10 mouse cellular contexts compared by ENCODE assay signal in the genomic region with DNA sequence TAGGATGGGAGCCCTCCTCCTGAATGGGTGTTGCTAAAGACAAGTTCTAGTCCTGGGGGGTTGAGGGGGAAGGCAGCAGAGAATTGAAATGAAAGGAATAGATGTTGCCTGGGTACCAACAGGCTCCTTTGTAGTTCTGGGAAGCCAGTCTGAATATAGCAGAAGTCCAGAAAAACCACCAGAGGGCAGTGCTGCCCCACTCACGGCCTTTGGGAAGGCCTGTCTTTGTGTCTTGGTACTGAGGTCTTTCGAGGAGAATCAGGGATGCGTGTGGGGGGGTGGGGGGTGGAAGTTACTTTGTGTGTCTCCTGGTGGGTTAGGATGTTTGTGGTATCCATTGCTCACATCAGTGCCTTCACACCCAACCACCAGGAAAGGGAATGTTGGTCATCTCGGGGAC. TPM values are rescaled to one million over a fixed set of nuclear protein-coding genes. Genes with fewer than 3 reads are reported as not detected.
DNase-seq lines count a peak whose midpoint lies in the region; ATAC-seq and TF ChIP-seq lines count a peak whose summit lies in the region.
"Had no signal": no experiment of that assay in that cellular context is flagged by ENCODE, and none has a peak within 500 bp of the region (broad histone marks: within the 10 kb centered on the region; RNA-seq: fewer than 3 reads in every experiment).

No protein-coding gene starts in this region.

- H3K9me3 ChIP-seq in kidney, embryonic 16.5 days (ENCODE audit: low read length) = no peaks in the 10 kb centered on the region
- no peaks in the 10 kb centered on the region for H3K9me3 ChIP-seq in limb, embryonic 11.5 days (ENCODE audit: control insufficient read depth, low read length)
- no peaks in the 10 kb centered on the region for H3K9me3 ChIP-seq in midbrain, postnatal 0 days (ENCODE audit: low read length)
- no peaks in the 10 kb centered on the region for H3K9me3 ChIP-seq in stomach, postnatal 0 days (ENCODE audit: control insufficient read depth, low read length)
- H3K9me3 ChIP-seq: embryonic facial prominence, embryonic 13.5 days had no signal

- no peak overlapping the region for H3K9ac ChIP-seq in kidney, embryonic 16.5 days (replicated peaks; ENCODE audit: low read length)
- no peak overlapping the region for H3K9ac ChIP-seq in limb, embryonic 11.5 days (ENCODE audit: low read length)
- no peak overlapping the region for H3K9ac ChIP-seq in midbrain, postnatal 0 days (replicated peaks; ENCODE audit: low read length, poor library complexity, severe bottlenecking)
- H3K9ac ChIP-seq in stomach, postnatal 0 days (ENCODE audit: low read length) = no peak overlapping the region
- H3K9ac ChIP-seq: embryonic facial prominence, embryonic 13.5 days had no signal

- H3K36me3 ChIP-seq in kidney, embryonic 16.5 days (ENCODE audit: insufficient read depth, low read length) = no peaks in the 10 kb centered on the region
- H3K36me3 ChIP-seq in limb, embryonic 11.5 days (ENCODE audit: control insufficient read depth, insufficient read depth, low read length) = no peaks in the 10 kb centered on the region
- H3K36me3 ChIP-seq in midbrain, postnatal 0 days (ENCODE audit: insufficient read depth, low read length) = no peaks in the 10 kb centered on the region
- H3K36me3 ChIP-seq in stomach, postnatal 0 days (ENCODE audit: control insufficient read depth, insufficient read depth, low read length) = no peaks in the 10 kb centered on the region
- H3K36me3 ChIP-seq: embryonic facial prominence, embryonic 13.5 days had no signal

- peak; percentile 52 for DNase-seq in kidney, adult 9 months
- peak; percentile 82 for DNase-seq in adrenal gland, postnatal 10 days
- DNase-seq in embryo, embryonic 11 days = peak; percentile 83
- peak; percentile 84 for DNase-seq in limb, embryonic 11.5 days (ENCODE audit: low spot score)
- peak; percentile 90 for DNase-seq in midbrain, postnatal 0 days (ENCODE audit: low spot score)
- peak; percentile 81 for DNase-seq in stomach, postnatal 0 days (ENCODE audit: low spot score)

- no peak overlapping the region for H3K4me2 ChIP-seq in kidney, embryonic 16.5 days (replicated peaks; ENCODE audit: low read depth, low read length)
- H3K4me2 ChIP-seq in limb, embryonic 11.5 days (ENCODE audit: low read depth, severe bottlenecking) = no peak overlapping the region
- H3K4me2 ChIP-seq in midbrain, postnatal 0 days (ENCODE audit: low read depth, low read length, poor library complexity, severe bottlenecking) = no peak overlapping the region
- no peak overlapping the region for H3K4me2 ChIP-seq in stomach, postnatal 0 days (replicated peaks; ENCODE audit: low read depth)
- H3K4me2 ChIP-seq: embryonic facial prominence, embryonic 13.5 days had no signal

- ATAC-seq in kidney, embryonic 16.5 days (ENCODE audit: low FRiP score, low TSS enrichment) = no peak
- ATAC-seq in hematopoietic stem cell, adult 5-6 weeks (replicated peaks in 1 of 2; ENCODE audit: insufficient read depth in 1 of 2, low FRiP score in 2 of 2, low TSS enrichment in 1 of 2, low read depth in 1 of 2, poor library complexity in 2 of 2, severe bottlenecking in 2 of 2) = peak; percentile 67 to 73; a peak in 3 of 4 replicates
- peak; percentile 50; the same call in 1 of the 2 replicates for ATAC-seq in limb, embryonic 11.5 days (ENCODE audit: insufficient number of reproducible peaks, low FRiP score, low TSS enrichment, low read depth)
- peak; percentile 62; the same call in 1 of the 2 replicates for ATAC-seq in midbrain, postnatal 0 days (ENCODE audit: low FRiP score)
- ATAC-seq in stomach, postnatal 0 days (ENCODE audit: low FRiP score, low TSS enrichment) = no peak

- 18% methylated on average over 4 of the region's 4 CpGs for WGBS in kidney, embryonic 16.5 days
- WGBS in limb, embryonic 11.5 days = 24% methylated on average over 4 of the region's 4 CpGs
- 20% methylated on average over 4 of the region's 4 CpGs for WGBS in midbrain, postnatal 0 days
- 25% methylated on average over 4 of the region's 4 CpGs for WGBS in stomach, postnatal 0 days

- no peak for TF ChIP-seq EP300 in stomach, postnatal 0 days (optimal IDR thresholded peaks at IDR 0.05)

- no peak overlapping the region for H3K27ac ChIP-seq in kidney, embryonic 16.5 days (ENCODE audit: low read length)
- no peak overlapping the region for H3K27ac ChIP-seq in limb, embryonic 11.5 days (replicated peaks; ENCODE audit: low read depth, low read length)
- no peak overlapping the region for H3K27ac ChIP-seq in midbrain, postnatal 0 days (ENCODE audit: low read depth, low read length)
- H3K27ac ChIP-seq in stomach, postnatal 0 days (replicated peaks) = no peak overlapping the region
- H3K27ac ChIP-seq: embryonic facial prominence, embryonic 13.5 days had no signal

- H3K4me3 ChIP-seq in kidney, embryonic 16.5 days (ENCODE audit: low read length) = no peak overlapping the region
- H3K4me3 ChIP-seq in limb, embryonic 11.5 days (ENCODE audit: low read depth, low read length) = no peak overlapping the region
- H3K4me3 ChIP-seq in midbrain, postnatal 0 days (ENCODE audit: low read depth, low read length) = no peak overlapping the region
- no peak overlapping the region for H3K4me3 ChIP-seq in stomach, postnatal 0 days (ENCODE audit: low read depth, low read length)
- H3K4me3 ChIP-seq: embryonic facial prominence, embryonic 13.5 days had no signal

- H3K27me3 ChIP-seq in kidney, embryonic 16.5 days (ENCODE audit: insufficient read depth, low read length) = peaks cover 20% of the 10 kb centered on the region
- H3K27me3 ChIP-seq in limb, embryonic 11.5 days (ENCODE audit: control insufficient read depth, insufficient read depth, low read length) = peaks cover 24% of the 10 kb centered on the region
- 0 out of 2 replicates have a peak, but pooled peaks cover 5% of the 10 kb centered on the region for H3K27me3 ChIP-seq in midbrain, postnatal 0 days (ENCODE audit: insufficient read depth, low read length)
- 0 out of 2 replicates have a peak, but pooled peaks cover 3% of the 10 kb centered on the region for H3K27me3 ChIP-seq in stomach, postnatal 0 days (ENCODE audit: control insufficient read depth, insufficient read depth, low read length)

- peaks cover 14% of the 10 kb centered on the region for H3K4me1 ChIP-seq in kidney, embryonic 16.5 days (ENCODE audit: insufficient read depth, low read length)
- H3K4me1 ChIP-seq in limb, embryonic 11.5 days (ENCODE audit: control insufficient read depth, insufficient read depth, low read length) = no peaks in the 10 kb centered on the region
- H3K4me1 ChIP-seq in midbrain, postnatal 0 days (ENCODE audit: insufficient read depth, low read length) = peaks cover 3% of the 10 kb centered on the region; the same call in 1 of the 2 replicates
- H3K4me1 ChIP-seq in stomach, postnatal 0 days (replicated peaks; ENCODE audit: control insufficient read depth, insufficient read depth) = peaks cover 4% of the 10 kb centered on the region; the same call in 1 of the 2 replicates

- TF ChIP-seq CTCF in midbrain, postnatal 0 days (IDR thresholded peaks at IDR 0.05) = peak; percentile 85
- TF ChIP-seq CTCF in stomach, postnatal 0 days (IDR thresholded peaks at IDR 0.05; ENCODE audit: low read depth) = peak; percentile 91

RNA-seq across cellular contexts. Expression of a gene that starts 29.7 kb away (rescaled TPM):
- polyA plus RNA-seq in kidney, embryonic 16.5 days (2015; fragmentation: Nextera tagmentation; extraction: Ambion mirVana) = 0.28 and 0.75 TPM in 2 replicates
- total RNA-seq in adrenal gland, postnatal 10 days (2021) = 1 to 10 TPM in 1 of 2 experiments, under 1 TPM in 1; 0.84 to 2.2 TPM
- not detected in 2 replicates for total RNA-seq in hematopoietic stem cell, adult 5-6 weeks (2017)
- polyA plus RNA-seq in limb, embryonic 11.5 days (2014; fragmentation: Nextera tagmentation; extraction: Ambion mirVana) = 0.74 and 0.97 TPM in 2 replicates
- 10.7 and 15.8 TPM in 2 replicates for total RNA-seq in midbrain, postnatal 0 days (2014; rRNA removed)
- polyA plus RNA-seq in midbrain, postnatal 0 days (2015; fragmentation: Nextera tagmentation; extraction: Ambion mirVana) = 5.3 and 7.8 TPM in 2 replicates
- polyA plus RNA-seq in stomach, postnatal 0 days (2015; fragmentation: Nextera tagmentation; extraction: Ambion mirVana) = 0.55 and 0.91 TPM in 2 replicates

RNA-seq across cellular contexts. Expression of a gene that starts 39.8 kb away (rescaled TPM):
- 282 and 308 TPM in 2 replicates for polyA plus RNA-seq in kidney, embryonic 16.5 days (2015; fragmentation: Nextera tagmentation; extraction: Ambion mirVana)
- total RNA-seq in adrenal gland, postnatal 10 days (2021) = 100 to 1,000 TPM; 419 to 460 TPM
- 43.2 and 54.3 TPM in 2 replicates for total RNA-seq in hematopoietic stem cell, adult 5-6 weeks (2017)
- 195 and 196 TPM in 2 replicates for polyA plus RNA-seq in limb, embryonic 11.5 days (2014; fragmentation: Nextera tagmentation; extraction: Ambion mirVana)
- total RNA-seq in midbrain, postnatal 0 days (2014; rRNA removed) = 87.4 and 95.2 TPM in 2 replicates
- 339 and 388 TPM in 2 replicates for polyA plus RNA-seq in midbrain, postnatal 0 days (2015; fragmentation: Nextera tagmentation; extraction: Ambion mirVana)
- polyA plus RNA-seq in stomach, postnatal 0 days (2015; fragmentation: Nextera tagmentation; extraction: Ambion mirVana) = 237 and 242 TPM in 2 replicates

RNA-seq across cellular contexts. Expression of a gene that starts 39.9 kb away (rescaled TPM):
- polyA plus RNA-seq in kidney, embryonic 16.5 days (2015; fragmentation: Nextera tagmentation; extraction: Ambion mirVana) = 0.69 and 0.70 TPM in 2 replicates
- total RNA-seq in adrenal gland, postnatal 10 days (2021) = not detected
- total RNA-seq in hematopoietic stem cell, adult 5-6 weeks (2017) = not detected in 2 replicates
- polyA plus RNA-seq in limb, embryonic 11.5 days (2014; fragmentation: Nextera tagmentation; extraction: Ambion mirVana) = not detected in 2 replicates
- total RNA-seq in midbrain, postnatal 0 days (2014; rRNA removed) = 1.4 and 3.8 TPM in 2 replicates
- polyA plus RNA-seq in midbrain, postnatal 0 days (2015; fragmentation: Nextera tagmentation; extraction: Ambion mirVana) = 2.1 and 3.5 TPM in 2 replicates
- polyA plus RNA-seq in stomach, postnatal 0 days (2015; fragmentation: Nextera tagmentation; extraction: Ambion mirVana) = not detected in 2 replicates
- total RNA-seq: neutrophil, adult 5-6 weeks had no signal
- polyA plus RNA-seq: embryonic facial prominence, embryonic 13.5 days had no signal

Comparison
In these comparisons a context has a peak if more than half of its experiments do, and no peak if none do; other contexts are left out.
1. ATAC-seq: peak in hematopoietic stem cell, adult 5-6 weeks (2 of 2), limb, embryonic 11.5 days (single experiment) and midbrain, postnatal 0 days (single experiment); none in kidney, embryonic 16.5 days (single experiment) and stomach, postnatal 0 days (single experiment).
2. Peak in every context shown above with its lines, with median percentiles within 50 percentile points of each other: DNase-seq.